Mouse (Mus musculus) hindbrain, embryonic 16.5 days (tissue): ENCODE results near the gene Smyd2. TPM values are rescaled to one million over a fixed set of nuclear protein-coding genes. Genes with fewer than 3 reads are reported as not detected.
A peak's percentile ranks its signal among the peaks of the same experiment; 100 is the strongest.

ENCODE experiments used
- ATAC-seq: fragments of 200-750 bp; cut with Nextera tagmentation; 2 replicates; pipeline ENCODE4 v1.8.0; 2017; ENCODE audit warnings: moderate TSS enrichment, moderate library complexity
- H3K27ac ChIP-seq: fragments of 300-500 bp; sonication (generic); 2 replicates; pipeline ENCODE4 v1.5.1; 2014; ENCODE audit warnings: low read depth, mild to moderate bottlenecking, control low read depth, low read length, moderate library complexity
- H3K27me3 ChIP-seq: fragments of 300-500 bp; sonication (generic); replicated peaks from 2 replicates; pipeline ENCODE4 v1.6.1; 2014; ENCODE audit warnings: low read length; ENCODE audit not compliant: control insufficient read depth, insufficient read depth
- H3K36me3 ChIP-seq: fragments of 300-500 bp; sonication (generic); 2 replicates; pipeline ENCODE4 v1.6.1; 2014; ENCODE audit warnings: mild to moderate bottlenecking, low read length, moderate library complexity, mixed read lengths; ENCODE audit not compliant: control insufficient read depth, insufficient read depth
- H3K4me1 ChIP-seq: fragments of 300-500 bp; sonication (generic); 2 replicates; pipeline ENCODE4 v1.6.1; 2014; ENCODE audit warnings: low read depth, low read length; ENCODE audit not compliant: control insufficient read depth, insufficient read depth
- H3K4me2 ChIP-seq: fragments of 300-500 bp; sonication (generic); 2 replicates; pipeline ENCODE4 v1.6.1; 2014; ENCODE audit warnings: mild to moderate bottlenecking, low read length, control low read depth, moderate library complexity
- H3K4me3 ChIP-seq: fragments of 300-500 bp; sonication (generic); 2 replicates; pipeline ENCODE4 v1.5.1; 2014; ENCODE audit warnings: mild to moderate bottlenecking, low read length, control low read depth, moderate library complexity
- H3K9ac ChIP-seq: fragments of 300-500 bp; sonication (generic); 2 replicates; pipeline ENCODE4 v1.6.1; 2014; ENCODE audit warnings: low read depth, mild to moderate bottlenecking, control low read depth, low read length, moderate library complexity
- H3K9me3 ChIP-seq: fragments of 300-500 bp; sonication (generic); 2 replicates; pipeline ENCODE4 v1.6.1; 2014; ENCODE audit warnings: mild to moderate bottlenecking, low read length, moderate library complexity; ENCODE audit not compliant: control insufficient read depth
- WGBS: fragments of 180-500 bp; shearing (Covaris S2); extraction: QIAGEN DNeasy Blood & Tissue Kit; methylation state at CpG from one replicate; pipeline ENCODE4 v1.1.7; 2014; 5-methylcytosine and 5-hydroxymethylcytosine counted together
- polyA plus RNA-seq: library from polyadenylated mRNA; unstranded; fragments of >200 nt; fragmentation: Nextera tagmentation; extraction: Ambion mirVana; gene quantifications from 2 replicates; pipeline ENCODE4 v1.2.1, GENCODE M21; 2015

Gene Smyd2
- polyA plus RNA-seq, 1 experiment from 2014 or later = 87.8 TPM

DNA sequence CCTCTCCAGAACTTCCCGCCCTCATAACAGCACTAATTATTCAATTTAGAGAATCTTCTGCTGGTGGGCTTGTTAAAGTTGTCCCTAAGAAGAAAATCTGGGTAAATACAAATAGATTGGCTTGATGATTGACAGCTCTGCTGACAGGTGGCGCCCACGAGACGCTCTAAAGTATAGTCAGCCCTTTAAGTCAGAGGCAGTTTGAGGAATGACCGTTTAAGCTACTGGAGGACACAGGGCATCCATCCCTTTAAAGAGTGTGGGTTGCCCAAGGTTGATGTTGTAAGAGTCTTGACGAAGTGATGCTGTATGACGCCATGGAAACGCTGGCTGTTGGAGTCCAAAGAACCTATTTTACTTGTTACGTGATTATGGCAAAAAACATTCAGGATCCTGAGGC is 57.9 kb downstream of the Smyd2 start:
- H3K4me3 ChIP-seq = no peak overlapping the region
- no peak overlapping the region for H3K4me2 ChIP-seq
- no peak overlapping the region for H3K27ac ChIP-seq
- H3K9me3 ChIP-seq = no peaks in the 10 kb centered on the region
- no peaks in the 10 kb centered on the region for H3K36me3 ChIP-seq
- no peak overlapping the region for H3K9ac ChIP-seq
- ATAC-seq = no peak
- no peaks in the 10 kb centered on the region for H3K27me3 ChIP-seq
- WGBS = 67% methylated on average over 9 of the region's 9 CpGs
- H3K4me1 ChIP-seq = peaks cover 5% of the 10 kb centered on the region

DNA sequence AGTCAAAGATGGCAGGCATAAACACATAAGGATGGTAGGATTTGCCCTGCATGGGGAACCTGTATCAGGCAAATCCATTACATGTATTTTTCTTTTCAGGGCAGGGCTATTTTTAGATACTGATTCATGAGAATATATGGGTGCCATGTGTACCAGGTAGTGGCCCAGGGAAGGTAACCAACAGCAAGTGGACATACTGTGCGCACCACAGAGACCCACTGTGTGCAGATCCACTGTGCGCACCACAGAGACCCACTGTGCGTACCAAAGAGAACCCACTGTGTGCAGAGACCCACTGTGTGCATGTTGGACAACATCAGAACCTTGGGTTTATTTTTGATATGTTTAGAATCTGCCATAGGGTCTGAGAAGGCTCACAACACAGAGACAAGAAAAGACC is 58.4 kb downstream of the Smyd2 start:
- Histone ChIP-seq H3K4me1 (peaks cover 5% of the 10 kb centered on the region), H3K9ac (no peak overlapping the region), H3K27ac (no peak overlapping the region), H3K27me3 (no peaks in the 10 kb centered on the region), H3K9me3 (no peaks in the 10 kb centered on the region), H3K4me2 (no peak overlapping the region), H3K4me3 (no peak overlapping the region), H3K36me3 (no peaks in the 10 kb centered on the region)
- ATAC-seq = no peak
- WGBS = 92% methylated on average over 3 of the region's 3 CpGs

- Histone ChIP-seq H3K27ac (0 out of 2 replicates have a peak overlapping the region, but pooled peaks have one; percentile 29), H3K4me2 (no peak overlapping the region), H3K9ac (no peak overlapping the region), H3K9me3 (no peaks in the 10 kb centered on the region), H3K4me3 (no peak overlapping the region), H3K27me3 (no peaks in the 10 kb centered on the region), H3K36me3 (no peaks in the 10 kb centered on the region), H3K4me1 (peaks cover 5% of the 10 kb centered on the region)
- 73% methylated on average over 12 of the region's 12 CpGs for WGBS
- ATAC-seq = no peak
These were observed 61.2 kb downstream of the Smyd2 start for GRCm38 (mm10) chr1:189860942-189861315.

- Histone ChIP-seq H3K36me3 (no peaks in the 10 kb centered on the region), H3K9ac (no peak overlapping the region), H3K9me3 (no peaks in the 10 kb centered on the region), H3K4me2 (no peak overlapping the region), H3K4me1 (peaks cover 4% of the 10 kb centered on the region), H3K4me3 (no peak overlapping the region), H3K27me3 (no peaks in the 10 kb centered on the region), H3K27ac (no peak overlapping the region)
- no peak for ATAC-seq
- 87% methylated on average over 17 of the region's 17 CpGs for WGBS
These were observed 61.8 kb downstream of the Smyd2 start for GRCm38 (mm10) chr1:189860112-189860941.

GRCm38 (mm10) chr1:189858377-189858776 is 63.8 kb downstream of the Smyd2 start:
- no peaks in the 10 kb centered on the region for H3K36me3 ChIP-seq
- ATAC-seq = no peak
- no peak overlapping the region for H3K4me3 ChIP-seq
- H3K9ac ChIP-seq = no peak overlapping the region
- H3K27me3 ChIP-seq = no peaks in the 10 kb centered on the region
- no peak overlapping the region for H3K4me2 ChIP-seq
- no peaks in the 10 kb centered on the region for H3K4me1 ChIP-seq
- no peaks in the 10 kb centered on the region for H3K9me3 ChIP-seq
- 55% methylated on average over 6 of the region's 6 CpGs for WGBS
- H3K27ac ChIP-seq = no peak overlapping the region

GRCm38 (mm10) chr1:189855739-189856138 is 66.4 kb downstream of the Smyd2 start:
- H3K27me3 ChIP-seq = no peaks in the 10 kb centered on the region
- H3K4me2 ChIP-seq = no peak overlapping the region
- no peak overlapping the region for H3K27ac ChIP-seq
- H3K9ac ChIP-seq = no peak overlapping the region
- ATAC-seq = no peak
- H3K4me3 ChIP-seq = no peak overlapping the region
- no peaks in the 10 kb centered on the region for H3K9me3 ChIP-seq
- no peaks in the 10 kb centered on the region for H3K4me1 ChIP-seq
- no peaks in the 10 kb centered on the region for H3K36me3 ChIP-seq
- WGBS = 95% methylated on average over 5 of the region's 5 CpGs

DNA sequence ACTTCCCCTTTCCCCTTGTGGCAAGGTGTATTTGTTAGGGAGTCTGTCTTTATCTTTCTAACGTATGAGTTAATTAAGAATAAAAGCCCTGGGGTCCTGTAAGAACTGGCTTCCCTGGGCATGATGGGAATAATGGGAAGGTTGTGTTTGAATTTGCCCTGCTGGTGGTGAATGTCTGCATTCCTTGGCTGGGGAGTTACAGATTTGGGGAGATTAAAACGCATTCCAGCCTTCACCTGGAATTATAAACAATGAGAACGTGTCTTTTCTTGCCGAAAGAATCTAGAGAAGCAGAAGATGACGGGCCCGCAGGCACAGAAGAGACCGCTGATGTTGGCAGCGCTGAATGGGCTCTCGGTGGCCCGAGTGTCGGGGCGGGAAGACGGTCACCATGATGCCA is 67.5 kb downstream of the Smyd2 start:
- Histone ChIP-seq H3K4me3 (no peak overlapping the region), H3K9me3 (no peaks in the 10 kb centered on the region), H3K4me1 (no peaks in the 10 kb centered on the region), H3K27ac (no peak overlapping the region), H3K36me3 (peaks cover 4% of the 10 kb centered on the region; the same call in 1 of the 2 replicates), H3K27me3 (no peaks in the 10 kb centered on the region), H3K9ac (no peak overlapping the region), H3K4me2 (no peak overlapping the region)
- ATAC-seq = no peak
- 87% methylated on average over 13 of the region's 13 CpGs for WGBS

- ATAC-seq = no peak
These were observed 69.7 kb downstream of the Smyd2 start for GRCm38 (mm10) chr1:189852456-189852855.

GRCm38 (mm10) chr1:189852051-189852450 is 70.1 kb downstream of the Smyd2 start:
- WGBS = 93% methylated on average over 5 of the region's 5 CpGs
- Histone ChIP-seq H3K4me2 (no peak overlapping the region), H3K27me3 (no peaks in the 10 kb centered on the region), H3K9me3 (no peaks in the 10 kb centered on the region), H3K27ac (no peak overlapping the region), H3K9ac (no peak overlapping the region), H3K4me3 (no peak overlapping the region), H3K36me3 (peaks cover 4% of the 10 kb centered on the region; the same call in 1 of the 2 replicates), H3K4me1 (no peaks in the 10 kb centered on the region)
- no peak for ATAC-seq

More at GRCm38 (mm10) chr1:189852456-189852855, 69.7 kb downstream of the Smyd2 start:
- Histone ChIP-seq H3K4me1 (no peaks in the 10 kb centered on the region), H3K27me3 (no peaks in the 10 kb centered on the region), H3K36me3 (peaks cover 4% of the 10 kb centered on the region; the same call in 1 of the 2 replicates), H3K9me3 (no peaks in the 10 kb centered on the region), H3K4me3 (no peak overlapping the region), H3K4me2 (no peak overlapping the region), H3K27ac (no peak overlapping the region), H3K9ac (no peak overlapping the region)
- WGBS = 81% methylated on average over 7 of the region's 7 CpGs
